Mouse (Mus musculus) CH12.LX (cell line): ENCODE results near the gene Zfp597. TPM values are rescaled to one million over a fixed set of nuclear protein-coding genes. Genes with fewer than 3 reads are reported as not detected.
"Not testable (repeated sequence)": the region's sequence is repeated elsewhere in the genome, so short reads cannot be mapped to it uniquely, and the experiment has no call there.

ENCODE experiments used
- DNase-seq: peaks from one replicate; pipeline ENCODE4 v3.0.0-alpha.2; 2013; ENCODE audit errors: extremely low read depth
- H3K27ac ChIP-seq: 2 replicates; pipeline ENCODE4 v1.5.1; 2012; ENCODE audit warnings: low read depth, mild to moderate bottlenecking, control low read depth, moderate library complexity; ENCODE audit not compliant: insufficient read depth
- H3K27me3 ChIP-seq: replicated peaks from 2 replicates; pipeline ENCODE3; 2012; ENCODE audit warnings: inconsistent platforms
- H3K36me3 ChIP-seq, 2 experiments: replicated peaks in 1 of 2; 2 replicates each; pipeline versions ENCODE3 to v1.6.1; 2012; ENCODE audit warnings: inconsistent platforms in 1 of 2, low read length in 1 of 2, mild to moderate bottlenecking in 1 of 2, mixed read lengths in 1 of 2, moderate library complexity in 1 of 2; ENCODE audit not compliant: control insufficient read depth in 1 of 2, insufficient read depth in 1 of 2
- H3K4me1 ChIP-seq, 2 experiments: 2 replicates each; pipeline ENCODE4 v1.6.1; 2012; ENCODE audit warnings: inconsistent platforms in 1 of 2, moderate library complexity in 1 of 2; ENCODE audit not compliant: insufficient read depth in 2 of 2, control insufficient read depth in 1 of 2
- H3K4me2 ChIP-seq: 2 replicates; pipeline ENCODE4 v1.6.1; 2012; ENCODE audit warnings: low read depth, mild to moderate bottlenecking, control low read depth; ENCODE audit not compliant: poor library complexity, insufficient read depth, severe bottlenecking
- H3K4me3 ChIP-seq, 3 experiments: fragments of 150-350 bp in 1 of 3; sonication (generic) in 1 of 3; replicated peaks in 1 of 3; 2 replicates each; pipeline versions ENCODE3 to v1.5.1; 2011 to 2012; ENCODE audit warnings: low read depth in 2 of 3, low read length in 2 of 3, mild to moderate bottlenecking in 2 of 3, moderate library complexity in 2 of 3, control low read depth in 1 of 3, improper control_type of control experiment in 1 of 3, inconsistent platforms in 1 of 3, mixed read lengths in 1 of 3; ENCODE audit not compliant: poor library complexity in 1 of 3
- H3K79me2 ChIP-seq: replicated peaks from 2 replicates; pipeline ENCODE4 v1.6.1; 2012; ENCODE audit warnings: mild to moderate bottlenecking, moderate library complexity; ENCODE audit not compliant: control insufficient read depth, poor library complexity, insufficient read depth, severe bottlenecking; ENCODE audit errors: extremely low read depth
- H3K9ac ChIP-seq: 2 replicates; pipeline ENCODE4 v1.6.1; 2012; ENCODE audit warnings: low read depth, mild to moderate bottlenecking, control low read depth, moderate library complexity; ENCODE audit not compliant: insufficient read depth
- H3K9me3 ChIP-seq: replicated peaks from 2 replicates; pipeline ENCODE3; 2012; ENCODE audit warnings: low read length, inconsistent platforms, mixed read lengths
- BHLHE40 ChIP-seq: IDR thresholded peaks from 2 replicates; pipeline ENCODE4 v1.6.1; 2011; ENCODE audit warnings: mild to moderate bottlenecking, low read depth, low read length, improper control_type of control experiment
- CHD2 ChIP-seq: IDR thresholded peaks from 2 replicates; pipeline ENCODE4 v1.6.1; 2011; ENCODE audit warnings: low read length, improper control_type of control experiment
- EP300 ChIP-seq: IDR thresholded peaks from 2 replicates; pipeline ENCODE4 v1.6.1; 2011; ENCODE audit warnings: low read length, improper control_type of control experiment
- ETS1 ChIP-seq: conservative IDR thresholded peaks from 2 replicates; pipeline ENCODE4 v1.6.1; 2012; ENCODE audit warnings: low read depth, mild to moderate bottlenecking, inconsistent platforms, low read length, improper control_type of control experiment, moderate library complexity
- HCFC1 ChIP-seq: IDR thresholded peaks from 2 replicates; pipeline ENCODE4 v1.6.1; 2012; ENCODE audit warnings: low read depth, mild to moderate bottlenecking, inconsistent platforms, low read length, improper control_type of control experiment
- JUND ChIP-seq: conservative IDR thresholded peaks from 2 replicates; pipeline ENCODE4 v1.6.1; 2011; ENCODE audit warnings: low read depth, low read length, improper control_type of control experiment
- KAT2A ChIP-seq: IDR thresholded peaks from 2 replicates; pipeline ENCODE4 v1.6.1; 2012; ENCODE audit warnings: low read length, improper control_type of control experiment, inconsistent platforms; ENCODE audit not compliant: insufficient replicate concordance
- MAX ChIP-seq: IDR thresholded peaks from 2 replicates; pipeline ENCODE4 v1.6.1; 2011; ENCODE audit warnings: low read length, improper control_type of control experiment
- MAZ ChIP-seq: IDR thresholded peaks from 2 replicates; pipeline ENCODE4 v1.6.1; 2012; ENCODE audit warnings: low read depth, mild to moderate bottlenecking, inconsistent platforms, low read length, improper control_type of control experiment, moderate library complexity
- SMC3 ChIP-seq: IDR thresholded peaks from 2 replicates; pipeline ENCODE4 v1.6.1; 2011; ENCODE audit warnings: low read depth, low read length, improper control_type of control experiment
- TBP ChIP-seq: conservative IDR thresholded peaks from 2 replicates; pipeline ENCODE4 v1.6.1; 2011; ENCODE audit warnings: low read depth, low read length, improper control_type of control experiment
- USF2 ChIP-seq: conservative IDR thresholded peaks from 2 replicates; pipeline ENCODE4 v1.6.1; 2011; ENCODE audit warnings: low read depth, low read length, improper control_type of control experiment
- ZMIZ1 ChIP-seq: IDR thresholded peaks from 2 replicates; pipeline ENCODE4 v1.6.1; 2012; ENCODE audit warnings: low read depth, mild to moderate bottlenecking, inconsistent platforms, low read length, improper control_type of control experiment
- dilution Hi-C: fragments of 300-500 bp; cut with MboI; formaldehyde crosslinking; loops from 2 replicates; pipeline ENCODE4 v1.14.3; 2020; ENCODE audit warnings: low sequenced_read_pairs; ENCODE audit not compliant: extremely low pct_unique_long_range_greater_than_20kb, extremely low pct_ligation_motif_present
- in situ Hi-C: fragments of 300-500 bp; cut with MboI; formaldehyde crosslinking; loops from 3 replicates; pipeline ENCODE4 v1.14.3; 2019; ENCODE audit warnings: low sequenced_read_pairs, low pct_ligation_motif_present, low pct_unique_long_range_greater_than_20kb, mixed read lengths
- polyA plus RNA-seq: library from polyadenylated mRNA; unstranded; fragments of >175 nt; gene quantifications from 2 replicates; pipeline ENCODE4 v1.2.1, GENCODE M21; 2012; ENCODE audit warnings: low read depth; ENCODE audit not compliant: insufficient read length
- total RNA-seq, 2 experiments: library from RNA; depleted of rRNA; stranded (reverse); fragments of 300-350 nt in 1 of 2; fragments of >200 nt in 1 of 2; gene quantifications; 2 replicates each; pipeline ENCODE4 v1.2.3; 2012 to 2014

The Zfp597 gene
- total and polyA plus RNA-seq, 3 experiments = 10.4 to 17.8 (median 11.0) TPM

DNA sequence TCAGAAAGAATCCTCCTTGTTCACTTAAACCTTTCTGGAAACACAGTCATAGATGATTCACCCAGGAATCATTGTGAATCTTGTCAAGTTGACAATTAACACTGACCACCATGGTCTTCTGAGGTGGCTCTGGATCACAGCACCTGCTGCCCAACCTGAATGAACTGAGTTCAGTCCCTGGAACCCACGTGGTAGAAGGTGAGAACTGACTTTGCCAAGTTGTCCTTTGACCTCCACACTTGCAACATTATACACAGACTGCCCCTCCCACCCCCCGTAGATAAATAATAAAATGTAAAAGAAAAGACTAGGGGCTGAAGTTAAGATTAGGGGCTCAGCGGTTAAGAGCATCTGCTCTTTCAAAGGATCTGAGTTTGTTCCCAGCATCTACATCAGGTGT lies 56.3 kb downstream of the Zfp597 start:
- H3K4me2 ChIP-seq = no peak overlapping the region
- no peak overlapping the region for H3K27ac ChIP-seq
- peaks cover 3% of the 10 kb centered on the region for H3K9me3 ChIP-seq
- H3K79me2 ChIP-seq = no peaks in the 10 kb centered on the region
- in situ Hi-C loops (loop anchor here (25.0 kb wide), 1 partner anchor 459 kb away; no protein-coding TSS in a partner anchor), dilution Hi-C loops (no loop called here)
- no peaks in the 10 kb centered on the region for H3K27me3 ChIP-seq
- H3K36me3 ChIP-seq = no peaks in the 10 kb centered on the region
- no peak overlapping the region for H3K9ac ChIP-seq
- no peak for DNase-seq
- no peak for TF ChIP-seq EP300
- TF ChIP-seq HCFC1 = no peak
- TF ChIP-seq KAT2A = no peak
- no peak for TF ChIP-seq CHD2
- no peak for TF ChIP-seq ZMIZ1
- no peak for TF ChIP-seq TBP
- TF ChIP-seq USF2 = no peak
- TF ChIP-seq SMC3 = no peak
- TF ChIP-seq MAX = no peak
- no peak for TF ChIP-seq MAZ
- no peaks in the 10 kb centered on the region for H3K4me1 ChIP-seq
- H3K4me3 ChIP-seq = no peak overlapping the region

DNA sequence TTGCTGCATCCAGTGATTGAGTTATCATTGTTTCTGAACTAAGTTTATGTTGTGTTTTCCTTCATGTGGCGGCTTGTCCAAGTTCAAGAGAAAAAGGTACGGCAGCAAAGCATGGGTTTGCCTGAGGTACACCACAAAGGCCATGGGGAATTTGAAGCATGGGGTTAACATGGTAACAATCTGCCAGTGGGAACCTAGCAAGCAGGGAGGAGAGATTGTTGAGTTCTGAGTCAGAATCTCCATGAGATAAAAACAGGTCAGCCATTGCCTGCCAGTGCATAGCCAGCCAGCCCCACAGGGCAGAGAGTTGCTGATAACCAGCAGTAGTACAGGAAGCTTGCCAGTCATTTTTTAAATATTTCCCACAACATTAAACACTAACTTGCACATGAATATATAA lies 64.2 kb downstream of the Zfp597 start:
- TF ChIP-seq TBP (no peak), BHLHE40 (0 out of 2 replicates have a peak, but pooled peaks have one; percentile 12), EP300 (peak; percentile 42; the same call in 1 of the 2 replicates), JUND (no peak)
- Histone ChIP-seq H3K4me1 (peaks cover 0 to 13% of the 10 kb centered on the region in 2 experiments; a peak in 1 of 4 replicates), H3K9me3 (peaks cover 3% of the 10 kb centered on the region), H3K36me3 (no peaks in the 10 kb centered on the region), H3K79me2 (no peaks in the 10 kb centered on the region), H3K4me3 (no peak overlapping the region), H3K27ac (no peak overlapping the region), H3K27me3 (no peaks in the 10 kb centered on the region), H3K4me2 (no peak overlapping the region), H3K9ac (no peak overlapping the region)
- peak; percentile 35 for DNase-seq
- dilution Hi-C loops (no loop called here), in situ Hi-C loops (no loop called here)

GRCm38 (mm10) chr16:3814667-3815066 lies 69.7 kb downstream of the Zfp597 start:
- in situ Hi-C loops, H3K79me2 ChIP-seq, dilution Hi-C loops, H3K9me3 ChIP-seq, H3K36me3 ChIP-seq, H3K27ac ChIP-seq, H3K4me3 ChIP-seq, H3K27me3 ChIP-seq, H3K9ac ChIP-seq, H3K4me2 ChIP-seq: not testable (repeated sequence)
- DNase-seq = peak; percentile 78
- peaks cover 0 to 18% of the 10 kb centered on the region in 2 experiments; a peak in 1 of 4 replicates for H3K4me1 ChIP-seq
- TF ChIP-seq ETS1 (0 out of 2 replicates have a peak, but pooled peaks have one; percentile 13), EP300 (0 out of 2 replicates have a peak, but pooled peaks have one; percentile 34), BHLHE40 (peak; percentile 23; the same call in 1 of the 2 replicates)

Other genes starting within 250 kb of the Zfp597 start
- not detected in 2 replicates for gene Mefv, start 166.5 kb downstream of the Zfp597 start, total RNA-seq (2012; rRNA removed)
- not detected in 2 replicates for gene Mefv, start 166.5 kb downstream of the Zfp597 start, total RNA-seq (2014; rRNA removed)
- not detected in 2 replicates for gene Mefv, start 166.5 kb downstream of the Zfp597 start, polyA plus RNA-seq
- 17.4 and 22.2 TPM in 2 replicates for gene Zfp263, start 140.5 kb downstream of the Zfp597 start, total RNA-seq (2012; rRNA removed)
- gene Zfp263, start 140.5 kb downstream of the Zfp597 start, total RNA-seq (2014; rRNA removed) = 24.2 and 25.8 TPM in 2 replicates
- gene Zfp263, start 140.5 kb downstream of the Zfp597 start, polyA plus RNA-seq = 20.4 and 21.4 TPM in 2 replicates
- gene Olfr15, start 53.7 kb downstream of the Zfp597 start, total RNA-seq (2012; rRNA removed) = not detected in 2 replicates
- not detected in 2 replicates for gene Olfr15, start 53.7 kb downstream of the Zfp597 start, total RNA-seq (2014; rRNA removed)
- not detected in 2 replicates for gene Olfr15, start 53.7 kb downstream of the Zfp597 start, polyA plus RNA-seq
- gene Zfp174, start 37.3 kb downstream of the Zfp597 start, total RNA-seq (2012; rRNA removed) = 0.59 and 0.98 TPM in 2 replicates
- gene Zfp174, start 37.3 kb downstream of the Zfp597 start, total RNA-seq (2014; rRNA removed) = 0.24 and 0.26 TPM in 2 replicates
- gene Zfp174, start 37.3 kb downstream of the Zfp597 start, polyA plus RNA-seq = 0.33 and 0.37 TPM in 2 replicates
- 31.9 and 39.0 TPM in 2 replicates for gene Naa60, start 12.2 kb downstream of the Zfp597 start, total RNA-seq (2012; rRNA removed)
- gene Naa60, start 12.2 kb downstream of the Zfp597 start, total RNA-seq (2014; rRNA removed) = 26.4 and 28.3 TPM in 2 replicates
- 67.2 and 81.5 TPM in 2 replicates for gene Naa60, start 12.2 kb downstream of the Zfp597 start, polyA plus RNA-seq
- gene Gm20695, start 87 bp upstream of the Zfp597 start, total RNA-seq (2012; rRNA removed) = 0.88 and 0.89 TPM in 2 replicates
- 1.2 and 1.7 TPM in 2 replicates for gene Gm20695, start 87 bp upstream of the Zfp597 start, total RNA-seq (2014; rRNA removed)
- gene Gm20695, start 87 bp upstream of the Zfp597 start, polyA plus RNA-seq = not detected in 2 replicates
- 11.9 TPM in 2 replicates for gene 1700037C18Rik, start 24.1 kb upstream of the Zfp597 start, total RNA-seq (2012; rRNA removed)
- gene 1700037C18Rik, start 24.1 kb upstream of the Zfp597 start, total RNA-seq (2014; rRNA removed) = 15.9 and 18.1 TPM in 2 replicates
- 14.7 and 15.2 TPM in 2 replicates for gene 1700037C18Rik, start 24.1 kb upstream of the Zfp597 start, polyA plus RNA-seq
- gene Cluap1, start 24.2 kb upstream of the Zfp597 start, total RNA-seq (2012; rRNA removed) = 33.7 and 37.6 TPM in 2 replicates
- 46.5 and 47.9 TPM in 2 replicates for gene Cluap1, start 24.2 kb upstream of the Zfp597 start, total RNA-seq (2014; rRNA removed)
- 47.0 and 56.1 TPM in 2 replicates for gene Cluap1, start 24.2 kb upstream of the Zfp597 start, polyA plus RNA-seq
- 0.13 and 0.34 TPM in 2 replicates for gene Nlrc3, start 92.1 kb upstream of the Zfp597 start, total RNA-seq (2012; rRNA removed)
- not detected in 2 replicates for gene Nlrc3, start 92.1 kb upstream of the Zfp597 start, total RNA-seq (2014; rRNA removed)
- gene Nlrc3, start 92.1 kb upstream of the Zfp597 start, polyA plus RNA-seq = 0.37 and 0.69 TPM in 2 replicates
- 30.4 and 33.3 TPM in 2 replicates for gene Slx4, start 119.2 kb upstream of the Zfp597 start, total RNA-seq (2012; rRNA removed)
- gene Slx4, start 119.2 kb upstream of the Zfp597 start, total RNA-seq (2014; rRNA removed) = 13.4 and 14.9 TPM in 2 replicates
- gene Slx4, start 119.2 kb upstream of the Zfp597 start, polyA plus RNA-seq = 40.2 and 47.4 TPM in 2 replicates
- 0.64 and 0.80 TPM in 2 replicates for gene Dnase1, start 152.4 kb upstream of the Zfp597 start, total RNA-seq (2012; rRNA removed)
- gene Dnase1, start 152.4 kb upstream of the Zfp597 start, total RNA-seq (2014; rRNA removed) = 0.69 TPM in 1 of 2 replicates, not detected in the other
- gene Dnase1, start 152.4 kb upstream of the Zfp597 start, polyA plus RNA-seq = 4.3 and 5.9 TPM in 2 replicates
- gene Trap1, start 193.3 kb upstream of the Zfp597 start, total RNA-seq (2012; rRNA removed) = 163 and 167 TPM in 2 replicates
- 143 and 145 TPM in 2 replicates for gene Trap1, start 193.3 kb upstream of the Zfp597 start, total RNA-seq (2014; rRNA removed)
- gene Trap1, start 193.3 kb upstream of the Zfp597 start, polyA plus RNA-seq = 284 and 287 TPM in 2 replicates